Mouse (Mus musculus): ENCODE data around the gene Slc22a17.
A peak's percentile ranks its signal among the peaks of the same experiment; 100 is the strongest.

The Slc22a17 gene

GRCm38 (mm10) chr14:54930431-54930830, 17.5 kb upstream of the Slc22a17 start:
- H3K27me3 ChIP-seq (ENCODE audit: control insufficient read depth, insufficient read depth, low read length, poor library complexity, severe bottlenecking), result no peaks in the 10 kb centered on the region
- no peak for DNase-seq (ENCODE audit: low read depth, low spot score)
- H3K36me3 ChIP-seq (ENCODE audit: control insufficient read depth, insufficient read depth, low read length, poor library complexity, severe bottlenecking), result no peaks in the 10 kb centered on the region

- DNase-seq (ENCODE audit: low read depth, low spot score), result no peak
- no peaks in the 10 kb centered on the region for H3K36me3 ChIP-seq (ENCODE audit: control insufficient read depth, insufficient read depth, low read length, poor library complexity, severe bottlenecking)
- H3K27me3 ChIP-seq (ENCODE audit: control insufficient read depth, insufficient read depth, low read length, poor library complexity, severe bottlenecking), result no peaks in the 10 kb centered on the region
These were observed 16.9 kb upstream of the Slc22a17 start for GRCm38 (mm10) chr14:54929801-54930200.

- DNase-seq (ENCODE audit: low read depth, low spot score), result no peak
- H3K27me3 ChIP-seq (ENCODE audit: control insufficient read depth, insufficient read depth, low read length, poor library complexity, severe bottlenecking), result no peaks in the 10 kb centered on the region; the same call in 1 of the 2 replicates
- no peaks in the 10 kb centered on the region for H3K36me3 ChIP-seq (ENCODE audit: control insufficient read depth, insufficient read depth, low read length, poor library complexity, severe bottlenecking)
These were observed 14.4 kb upstream of the Slc22a17 start for GRCm38 (mm10) chr14:54927296-54927695.

DNA sequence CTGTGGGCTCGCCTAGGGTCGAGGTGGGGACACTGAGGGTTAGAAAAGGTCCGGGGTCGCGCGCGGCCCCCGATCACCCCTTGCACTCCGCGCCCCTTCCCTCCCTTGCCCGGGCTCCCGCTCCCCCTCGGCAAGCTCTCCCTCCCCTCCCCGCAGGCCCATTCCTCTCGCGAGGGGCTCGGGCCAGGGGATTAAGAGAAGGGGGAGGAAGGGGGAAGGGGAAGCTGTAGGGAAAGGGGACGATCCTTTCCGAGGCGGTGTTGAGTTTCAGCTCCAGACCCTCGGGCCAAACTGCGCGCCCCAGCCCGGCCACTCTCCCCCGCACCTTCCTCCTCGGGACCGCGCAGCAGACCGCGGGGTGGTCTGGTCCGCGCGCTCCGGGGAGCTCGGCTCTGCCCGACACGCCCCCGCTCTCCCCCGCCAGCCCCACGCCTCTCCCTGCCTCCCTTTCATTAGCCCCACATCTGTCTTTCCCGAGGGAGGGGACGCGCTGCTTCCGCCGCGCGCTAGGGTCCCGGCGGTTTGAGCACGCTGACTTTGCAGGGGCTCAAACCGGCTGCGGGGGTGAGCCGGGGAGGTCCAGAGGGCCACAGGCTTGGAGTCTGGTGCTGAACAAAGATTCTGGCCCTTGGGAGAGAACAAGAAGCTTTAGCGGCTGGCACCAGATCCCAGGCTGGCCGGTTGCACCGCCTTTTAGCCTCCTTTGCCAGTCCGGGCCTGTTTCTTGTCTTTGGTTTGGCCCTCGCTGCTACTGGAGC, 13.6 kb upstream of the Slc22a17 start:
- no peaks in the 10 kb centered on the region; the same call in 1 of the 2 replicates for H3K27me3 ChIP-seq (ENCODE audit: control insufficient read depth, insufficient read depth, low read length, poor library complexity, severe bottlenecking)
- no peak for DNase-seq (ENCODE audit: low read depth, low spot score)
- no peaks in the 10 kb centered on the region for H3K36me3 ChIP-seq (ENCODE audit: control insufficient read depth, insufficient read depth, low read length, poor library complexity, severe bottlenecking)

DNA sequence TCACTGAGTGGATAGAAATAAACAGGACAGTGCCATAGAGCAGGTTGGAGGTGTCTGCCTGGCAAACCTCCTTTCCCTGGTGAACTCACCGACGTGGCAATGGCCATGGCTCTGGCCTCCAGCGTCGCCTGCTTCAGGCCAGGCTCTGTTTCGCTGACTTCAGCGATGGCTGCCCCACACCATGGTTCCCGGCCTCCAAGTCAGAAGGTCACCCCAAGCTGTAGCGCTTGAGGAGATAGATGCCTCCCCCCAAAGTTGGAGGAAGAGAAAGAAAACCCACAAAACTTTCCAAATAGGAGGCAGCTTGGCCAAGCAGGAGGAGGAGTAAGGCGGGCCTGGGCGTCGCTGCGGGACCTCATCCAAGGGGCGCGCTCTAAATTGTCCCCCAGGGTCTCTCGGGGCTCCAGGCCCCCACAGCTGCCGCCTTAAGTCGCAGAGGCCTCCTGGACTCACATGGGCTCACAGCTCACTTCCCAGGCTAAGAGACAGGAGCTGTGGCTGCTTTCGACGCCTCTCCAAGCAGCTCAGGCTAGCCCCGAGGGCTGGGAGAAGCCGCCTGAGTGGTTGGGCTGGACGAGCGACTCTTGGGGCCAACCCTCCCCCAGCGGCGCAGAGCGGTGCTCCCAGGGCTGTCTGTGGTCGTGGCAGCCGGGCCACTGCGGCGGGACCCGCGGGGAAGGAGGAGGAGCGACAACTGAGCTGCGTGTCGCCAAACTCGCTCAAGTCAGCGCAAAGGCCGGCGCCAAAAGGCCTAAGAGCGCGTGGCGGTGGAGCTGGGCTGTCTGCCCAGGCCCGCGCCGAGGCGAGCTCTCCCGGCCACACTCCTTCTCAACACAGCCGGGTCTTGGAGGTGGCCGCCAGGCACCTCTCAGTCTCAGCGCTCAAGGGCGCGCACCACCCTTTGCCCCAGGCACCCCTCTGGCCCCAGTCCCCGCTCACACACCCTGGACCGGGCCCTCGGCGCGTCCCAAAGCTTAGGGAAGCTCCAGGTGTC, 12.7 kb upstream of the Slc22a17 start, which contains the start of gene Efs:
Efs (minus strand) TSS at position 778 of the 994 bp plus-strand sequence.
- H3K27me3 ChIP-seq (ENCODE audit: control insufficient read depth, insufficient read depth, low read length, poor library complexity, severe bottlenecking), result no peaks in the 10 kb centered on the region; the same call in 1 of the 2 replicates
- DNase-seq (ENCODE audit: low read depth, low spot score), result no peak
- no peaks in the 10 kb centered on the region for H3K36me3 ChIP-seq (ENCODE audit: control insufficient read depth, insufficient read depth, low read length, poor library complexity, severe bottlenecking)

DNA sequence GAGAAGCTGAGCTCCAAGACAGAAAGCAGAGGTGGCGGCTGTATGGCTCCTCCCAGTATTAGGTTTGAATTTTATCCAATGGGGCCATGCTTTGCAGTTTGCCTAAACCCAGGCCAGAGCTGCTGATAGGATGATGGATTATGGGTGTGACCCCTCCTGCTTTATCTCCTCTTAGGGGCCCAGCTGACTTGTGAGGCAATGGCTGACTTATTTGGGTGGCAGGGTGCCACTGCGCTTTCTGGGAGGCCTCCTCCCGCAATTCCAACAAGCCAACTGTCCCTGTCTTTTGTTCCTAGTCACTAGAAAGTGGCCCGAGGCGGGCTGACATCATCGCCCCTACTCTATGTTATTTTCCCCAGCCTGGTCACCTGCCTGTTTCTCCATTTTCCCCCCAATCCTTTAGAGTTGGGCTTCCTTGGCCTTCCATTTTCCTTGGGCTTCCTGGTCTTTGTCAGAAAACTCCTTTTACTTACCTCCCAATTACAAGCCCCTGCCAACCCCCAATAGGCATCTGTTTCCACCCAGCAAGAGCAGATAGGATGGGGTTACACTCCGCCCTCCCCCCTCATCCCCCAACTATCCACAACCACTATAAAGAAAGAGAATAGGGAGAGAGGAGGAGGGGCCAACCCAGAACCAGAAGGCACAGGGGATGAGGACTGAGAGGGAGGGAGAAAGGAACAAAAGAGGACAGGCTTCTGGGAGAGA, 11.9 kb upstream of the Slc22a17 start:
- no peaks in the 10 kb centered on the region for H3K36me3 ChIP-seq (ENCODE audit: control insufficient read depth, insufficient read depth, low read length, poor library complexity, severe bottlenecking)
- no peak for DNase-seq (ENCODE audit: low read depth, low spot score)

DNA sequence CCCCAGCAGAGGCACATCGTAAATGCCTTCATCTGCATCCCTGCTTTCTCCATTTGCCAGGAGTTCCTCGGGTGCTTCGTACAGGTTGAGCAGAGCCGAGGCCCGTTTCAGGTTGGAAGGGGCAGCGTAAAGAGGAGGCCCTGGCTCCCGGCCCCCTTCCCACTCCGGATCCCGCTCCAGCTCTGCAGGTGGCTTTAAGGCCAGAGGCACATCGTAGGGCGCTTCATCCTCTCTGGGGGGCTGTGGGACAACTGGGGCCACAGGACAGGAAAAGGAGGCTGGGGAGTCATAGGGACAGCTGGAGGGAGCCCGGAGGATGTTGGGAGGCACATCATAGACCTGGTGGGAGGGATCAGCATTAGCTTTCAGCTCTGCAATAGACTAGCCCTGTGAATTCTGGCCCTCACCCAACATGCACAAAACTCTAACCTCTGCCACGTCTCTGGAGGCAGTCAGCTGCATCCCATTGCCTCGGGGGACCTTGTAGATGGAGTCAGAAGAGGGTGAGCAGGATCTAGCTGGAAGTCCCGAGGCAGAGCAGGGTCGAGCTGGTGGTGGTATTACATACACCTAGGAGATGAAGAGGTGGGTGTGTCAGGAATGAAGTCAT, 7.2 kb upstream of the Slc22a17 start:
- Histone ChIP-seq H3K36me3 (ENCODE audit: control insufficient read depth, insufficient read depth, low read length, poor library complexity, severe bottlenecking) (no peaks in the 10 kb centered on the region), H3K27me3 (ENCODE audit: control insufficient read depth, insufficient read depth, low read length, poor library complexity, severe bottlenecking) (no peaks in the 10 kb centered on the region; the same call in 1 of the 2 replicates)
- DNase-seq (ENCODE audit: low read depth, low spot score), result no peak

More for the DNA sequence above, 11.9 kb upstream of the Slc22a17 start:
- no peaks in the 10 kb centered on the region; the same call in 1 of the 2 replicates for H3K27me3 ChIP-seq (ENCODE audit: control insufficient read depth, insufficient read depth, low read length, poor library complexity, severe bottlenecking)

- Histone ChIP-seq H3K36me3 (ENCODE audit: control insufficient read depth, insufficient read depth, low read length, poor library complexity, severe bottlenecking) (no peaks in the 10 kb centered on the region), H3K27me3 (ENCODE audit: control insufficient read depth, insufficient read depth, low read length, poor library complexity, severe bottlenecking) (no peaks in the 10 kb centered on the region)
- DNase-seq (ENCODE audit: low read depth, low spot score), result no peak
These were observed 411 bp upstream of the Slc22a17 start for GRCm38 (mm10) chr14:54913343-54913742.

GRCm38 (mm10) chr14:54912109-54912850, 652 bp downstream of the Slc22a17 start:
- no peaks in the 10 kb centered on the region for H3K36me3 ChIP-seq (ENCODE audit: control insufficient read depth, insufficient read depth, low read length, poor library complexity, severe bottlenecking)
- no peak for DNase-seq (ENCODE audit: low read depth, low spot score)
- H3K27me3 ChIP-seq (ENCODE audit: control insufficient read depth, insufficient read depth, low read length, poor library complexity, severe bottlenecking), result no peaks in the 10 kb centered on the region

DNA sequence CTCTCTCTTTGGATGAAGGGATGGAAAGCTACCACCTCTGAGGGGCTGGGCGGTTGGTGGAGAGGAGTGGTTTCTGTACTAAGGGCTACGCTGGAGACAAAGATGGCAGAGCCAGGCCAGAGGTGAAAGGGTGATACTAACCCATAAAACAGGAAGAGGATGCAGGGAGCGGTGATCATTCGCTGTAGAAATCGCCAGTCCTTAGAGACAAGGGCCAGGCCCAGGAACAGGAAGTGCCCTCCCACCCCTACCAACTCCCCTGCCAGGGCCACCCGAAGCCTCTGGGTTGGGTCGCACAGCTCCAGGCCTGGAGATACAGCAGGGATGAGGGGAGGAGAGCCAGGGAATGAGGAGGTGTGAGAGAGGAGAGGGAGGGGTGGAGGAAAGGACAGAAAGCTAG, 4.2 kb downstream of the Slc22a17 start:
- Histone ChIP-seq H3K36me3 (ENCODE audit: control insufficient read depth, insufficient read depth, low read length, poor library complexity, severe bottlenecking) (no peaks in the 10 kb centered on the region), H3K27me3 (ENCODE audit: control insufficient read depth, insufficient read depth, low read length, poor library complexity, severe bottlenecking) (no peaks in the 10 kb centered on the region)
- DNase-seq (ENCODE audit: low read depth, low spot score), result no peak

GRCm38 (mm10) chr14:54903641-54904040, 9.3 kb downstream of the Slc22a17 start:
- DNase-seq (ENCODE audit: low read depth, low spot score), result no peak
- no peaks in the 10 kb centered on the region for H3K27me3 ChIP-seq (ENCODE audit: control insufficient read depth, insufficient read depth, low read length, poor library complexity, severe bottlenecking)
- H3K36me3 ChIP-seq (ENCODE audit: control insufficient read depth, insufficient read depth, low read length, poor library complexity, severe bottlenecking), result no peaks in the 10 kb centered on the region

- DNase-seq (ENCODE audit: low read depth, low spot score), result peak; percentile 79
- no peaks in the 10 kb centered on the region for H3K27me3 ChIP-seq (ENCODE audit: control insufficient read depth, insufficient read depth, low read length, poor library complexity, severe bottlenecking)
- peaks cover 10% of the 10 kb centered on the region for H3K36me3 ChIP-seq (ENCODE audit: control insufficient read depth, insufficient read depth, low read length, poor library complexity, severe bottlenecking)
These were observed 12.5 kb downstream of the Slc22a17 start for GRCm38 (mm10) chr14:54900383-54900782.

DNA sequence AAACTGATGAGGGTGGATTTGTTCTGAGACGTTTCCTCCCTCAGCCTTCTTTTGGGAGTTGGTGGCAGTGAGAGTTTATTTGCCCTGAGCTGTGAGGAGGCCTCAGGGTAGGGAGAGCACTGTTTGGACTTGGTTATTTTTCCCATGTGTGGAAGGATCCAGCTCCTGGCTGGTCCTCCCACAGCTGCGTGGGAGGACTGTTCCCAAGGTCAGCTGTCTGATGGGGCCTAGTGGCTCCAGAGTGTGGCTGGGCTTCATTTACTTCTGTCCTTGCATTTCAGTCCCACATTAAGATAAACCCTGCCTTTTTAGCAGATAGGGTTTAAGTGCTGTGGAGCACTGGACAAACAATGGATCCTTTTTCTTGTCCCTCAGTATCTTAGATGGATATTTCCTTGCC, 15.5 kb downstream of the Slc22a17 start:
- no peaks in the 10 kb centered on the region for H3K27me3 ChIP-seq (ENCODE audit: control insufficient read depth, insufficient read depth, low read length, poor library complexity, severe bottlenecking)
- peaks cover 10% of the 10 kb centered on the region for H3K36me3 ChIP-seq (ENCODE audit: control insufficient read depth, insufficient read depth, low read length, poor library complexity, severe bottlenecking)
- no peak for DNase-seq (ENCODE audit: low read depth, low spot score)
